Mouse (Mus musculus): Measurements from ENCODE around the gene Pnkd.

GRCm38 (mm10) chr1:74370040-74370439 lies 85.3 kb downstream of the Pnkd start:
- TF ChIP-seq CTCF (conservative IDR thresholded peaks at IDR 0.05; ENCODE audit: insufficient read depth, insufficient read length, low read depth, low read length) (no peak), POLR2A (IDR thresholded peaks at IDR 0.05; ENCODE audit: low read depth, low read length) (no peak)
